Mouse (Mus musculus) heart, embryonic 16.5 days (tissue): ENCODE results near the gene Apopt1. TPM values are rescaled to one million over a fixed set of nuclear protein-coding genes. Genes with fewer than 3 reads are reported as not detected.
"Not testable (repeated sequence)": the region's sequence is repeated elsewhere in the genome, so short reads cannot be mapped to it uniquely, and the experiment has no call there.

ENCODE experiments used
- ATAC-seq: fragments of 200-750 bp; cut with Nextera tagmentation; replicated peaks from 2 replicates; pipeline ENCODE4 v1.8.0; 2017; ENCODE audit warnings: moderate number of reproducible peaks; ENCODE audit not compliant: insufficient read depth, low FRiP score; ENCODE audit errors: extremely low read depth
- H3K27ac ChIP-seq: fragments of 300-500 bp; sonication (generic); 2 replicates; pipeline ENCODE4 v1.5.1; 2014; ENCODE audit warnings: mild to moderate bottlenecking, low read length, control low read depth, moderate library complexity
- H3K27me3 ChIP-seq: fragments of 300-500 bp; sonication (generic); 2 replicates; pipeline ENCODE4 v1.6.1; 2014; ENCODE audit warnings: low read length, mixed read lengths; ENCODE audit not compliant: control insufficient read depth, insufficient read depth
- H3K36me3 ChIP-seq: fragments of 300-500 bp; sonication (generic); 2 replicates; pipeline ENCODE4 v1.6.1; 2014; ENCODE audit not compliant: control insufficient read depth, insufficient read depth
- H3K4me1 ChIP-seq: fragments of 300-500 bp; sonication (generic); 2 replicates; pipeline ENCODE4 v1.6.1; 2014; ENCODE audit warnings: low read length, mixed read lengths; ENCODE audit not compliant: control insufficient read depth, insufficient read depth
- H3K4me2 ChIP-seq: fragments of 300-500 bp; sonication (generic); 2 replicates; pipeline ENCODE4 v1.6.1; 2014; ENCODE audit warnings: low read depth, mild to moderate bottlenecking, control low read depth, low read length
- H3K4me3 ChIP-seq: fragments of 300-500 bp; sonication (generic); 2 replicates; pipeline ENCODE4 v1.5.1; 2014; ENCODE audit warnings: mild to moderate bottlenecking, control low read depth, low read length
- H3K9ac ChIP-seq: fragments of 300-500 bp; sonication (generic); 2 replicates; pipeline ENCODE4 v1.6.1; 2014; ENCODE audit warnings: low read length, control low read depth
- H3K9me3 ChIP-seq: fragments of 300-500 bp; sonication (generic); replicated peaks from 2 replicates; pipeline ENCODE4 v1.6.1; 2016; ENCODE audit warnings: low read length; ENCODE audit not compliant: control insufficient read depth
- WGBS: fragments of 180-500 bp; shearing (Covaris S2); extraction: QIAGEN DNeasy Blood & Tissue Kit; methylation state at CpG from one replicate; pipeline ENCODE4 v1.1.7; 2014; 5-methylcytosine and 5-hydroxymethylcytosine counted together
- polyA plus RNA-seq: library from polyadenylated mRNA; unstranded; fragments of >200 nt; fragmentation: Nextera tagmentation; extraction: Ambion mirVana; gene quantifications from 2 replicates; pipeline ENCODE4 v1.2.1, GENCODE M21; 2015

Gene Apopt1
- polyA plus RNA-seq, 1 experiment from 2014 or later, result 43.9 TPM

GRCm38 (mm10) chr12:111726122-111726463 lies 13.0 kb downstream of the Apopt1 start:
- H3K27me3 ChIP-seq, result no peaks in the 10 kb centered on the region
- no peak overlapping the region for H3K9ac ChIP-seq
- peaks cover 14% of the 10 kb centered on the region; the same call in 1 of the 2 replicates for H3K36me3 ChIP-seq
- H3K9me3 ChIP-seq, result no peaks in the 10 kb centered on the region
- H3K4me2 ChIP-seq, result no peak overlapping the region
- H3K4me1 ChIP-seq, result peaks cover 2% of the 10 kb centered on the region
- 0 out of 2 replicates have a peak, but pooled peaks have one; percentile 39 for ATAC-seq
- 52% methylated on average over 4 of the region's 4 CpGs for WGBS
- peak overlapping the region; percentile 60 for H3K27ac ChIP-seq
- H3K4me3 ChIP-seq, result no peak overlapping the region

- Histone ChIP-seq H3K4me2 (no peak overlapping the region), H3K9me3 (no peaks in the 10 kb centered on the region), H3K27ac (no peak overlapping the region), H3K9ac (no peak overlapping the region), H3K4me1 (peaks cover 7% of the 10 kb centered on the region), H3K27me3 (no peaks in the 10 kb centered on the region), H3K4me3 (no peak overlapping the region), H3K36me3 (peaks cover 13% of the 10 kb centered on the region; the same call in 1 of the 2 replicates)
- ATAC-seq, result no peak
- WGBS, result 78% methylated on average over 1 of the region's 1 CpGs
Observed at GRCm38 (mm10) chr12:111727956-111728355, 14.9 kb downstream of the Apopt1 start.

DNA sequence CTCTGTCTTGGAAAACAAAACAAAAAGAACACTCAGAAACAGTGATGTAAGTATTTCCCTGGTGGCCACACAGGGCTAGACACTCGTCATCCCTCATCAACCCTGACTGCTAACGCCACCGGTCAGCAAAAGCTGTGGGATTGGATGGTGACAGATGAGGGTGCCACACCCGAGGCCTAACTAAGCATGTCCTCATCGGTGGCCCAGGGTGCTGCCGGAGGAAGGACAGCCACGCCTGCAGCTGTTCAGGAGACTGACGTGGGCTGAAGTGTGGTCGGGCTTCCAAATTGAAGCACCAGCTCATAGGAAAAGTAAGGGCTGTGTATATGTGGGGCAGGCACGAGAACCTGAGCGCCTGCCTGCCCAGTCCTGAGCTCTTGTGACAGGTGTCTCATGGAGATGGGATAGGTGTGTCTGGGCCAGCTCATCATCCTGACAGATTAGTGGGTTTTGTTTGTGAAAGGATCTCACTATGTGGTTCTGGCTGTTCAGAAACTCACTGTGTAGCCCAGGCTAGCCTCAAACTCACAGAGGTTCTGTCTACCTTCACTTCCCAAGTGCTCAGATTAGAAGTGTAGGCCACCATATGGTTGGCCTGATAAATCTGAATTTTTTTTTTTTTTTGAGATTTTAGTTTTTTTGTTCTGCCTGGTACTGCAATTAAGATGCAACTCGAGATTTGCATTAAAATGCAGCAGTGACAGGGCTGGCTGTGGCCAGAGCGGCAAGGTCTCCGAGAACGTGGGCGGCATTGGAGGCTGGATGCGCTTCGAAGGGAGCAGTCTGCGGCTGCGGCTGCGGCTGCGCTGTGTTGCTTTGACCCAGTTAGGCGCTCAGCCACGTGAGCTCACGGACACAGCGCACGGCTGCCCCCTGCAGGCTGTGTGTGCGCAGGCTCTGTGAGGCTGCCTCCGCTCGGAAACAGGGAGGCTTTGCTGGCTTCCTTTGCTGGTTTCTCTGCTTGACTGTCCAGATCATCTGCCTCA lies 19.1 kb downstream of the Apopt1 start:
- Histone ChIP-seq H3K4me1 (peaks cover 5% of the 10 kb centered on the region; the same call in 1 of the 2 replicates), H3K4me3 (no peak overlapping the region)

DNA sequence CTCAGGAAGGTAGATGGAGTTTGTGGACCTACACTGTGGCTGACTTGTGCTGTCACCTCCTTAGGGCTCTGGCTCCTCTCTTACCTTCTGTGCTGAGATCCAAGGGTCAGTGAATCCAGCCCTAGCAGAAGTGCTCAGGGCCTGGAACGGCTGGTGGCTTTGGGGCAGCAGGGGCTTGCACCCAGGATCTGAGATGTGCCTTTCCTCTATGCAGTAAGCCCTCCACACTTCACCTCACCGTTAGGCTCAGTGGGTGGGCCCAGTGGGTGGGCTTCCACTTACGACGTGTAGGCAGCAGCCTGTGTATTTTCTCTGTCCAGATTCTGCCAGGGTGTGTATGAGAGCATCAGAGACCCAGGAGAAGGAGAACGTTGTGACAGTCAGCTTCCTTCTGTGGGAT lies 19.9 kb downstream of the Apopt1 start:
- Histone ChIP-seq H3K36me3 (peaks cover 5% of the 10 kb centered on the region; the same call in 1 of the 2 replicates), H3K4me2 (no peak overlapping the region), H3K27ac (no peak overlapping the region), H3K27me3 (no peaks in the 10 kb centered on the region), H3K9ac (0 out of 2 replicates have a peak overlapping the region, but pooled peaks have one; percentile 47), H3K4me3 (no peak overlapping the region), H3K4me1 (peaks cover 5% of the 10 kb centered on the region; the same call in 1 of the 2 replicates), H3K9me3 (no peaks in the 10 kb centered on the region)
- ATAC-seq, result no peak
- 52% methylated on average over 5 of the region's 5 CpGs for WGBS

More for the DNA sequence above, 19.1 kb downstream of the Apopt1 start:
- H3K9ac ChIP-seq, result 0 out of 2 replicates have a peak overlapping the region, but pooled peaks have one; percentile 47
- peak overlapping the region; percentile 46 for H3K4me2 ChIP-seq
- ATAC-seq, result peak; percentile 88
- H3K27me3 ChIP-seq, result no peaks in the 10 kb centered on the region
- H3K27ac ChIP-seq, result no peak overlapping the region
- H3K36me3 ChIP-seq, result peaks cover 5% of the 10 kb centered on the region; the same call in 1 of the 2 replicates
- 30% methylated on average over 30 of the region's 30 CpGs for WGBS
- H3K9me3 ChIP-seq, result no peaks in the 10 kb centered on the region

DNA sequence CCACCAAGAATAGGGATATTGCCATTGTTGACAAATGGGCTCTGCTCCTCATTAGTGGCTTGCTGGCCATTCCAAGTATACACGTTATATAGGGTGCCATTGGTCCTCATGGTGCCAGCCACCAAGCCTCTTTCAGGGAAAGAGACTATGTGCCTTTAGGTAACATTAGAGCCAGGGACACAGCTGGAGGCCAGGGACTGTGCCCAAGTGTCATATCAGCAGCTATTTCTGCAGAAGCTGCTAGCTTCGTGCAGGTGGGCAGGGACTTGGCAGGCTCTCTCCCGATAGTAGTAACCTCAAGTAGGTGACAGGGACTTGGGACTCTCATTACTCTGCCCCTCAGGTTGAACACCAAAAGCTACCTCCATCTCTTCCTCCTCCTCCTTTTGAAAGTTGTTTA lies 21.9 kb downstream of the Apopt1 start:
- no peak for ATAC-seq
- Histone ChIP-seq H3K9ac (no peak overlapping the region), H3K27ac (no peak overlapping the region), H3K27me3 (no peaks in the 10 kb centered on the region), H3K9me3 (no peaks in the 10 kb centered on the region), H3K4me2 (no peak overlapping the region), H3K4me3 (no peak overlapping the region), H3K36me3 (no peaks in the 10 kb centered on the region), H3K4me1 (peaks cover 5% of the 10 kb centered on the region; the same call in 1 of the 2 replicates)
- WGBS, result 71% methylated on average over 3 of the region's 3 CpGs

DNA sequence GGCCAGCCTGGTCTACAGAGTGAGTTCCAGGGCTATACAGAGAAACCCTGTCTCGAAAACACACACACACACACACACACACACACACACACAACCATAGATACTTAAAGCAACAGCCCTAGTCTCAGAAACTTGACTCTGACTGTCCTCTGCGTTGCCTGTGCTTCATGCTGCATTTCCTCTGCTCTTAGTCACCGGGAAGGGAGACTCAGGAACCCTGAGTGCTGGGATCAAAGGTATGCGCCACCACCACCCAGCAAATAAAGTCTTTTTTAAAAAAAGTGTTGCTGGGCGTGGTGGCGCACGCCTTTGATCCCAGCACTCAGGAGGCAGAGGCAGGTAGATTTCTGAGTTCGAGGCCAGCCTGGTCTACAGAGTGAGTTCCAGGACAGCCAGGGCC lies 23.6 kb downstream of the Apopt1 start:
- not testable (repeated sequence) for H3K36me3 ChIP-seq, H3K9ac ChIP-seq, H3K4me2 ChIP-seq, H3K4me3 ChIP-seq, ATAC-seq, H3K27ac ChIP-seq, H3K4me1 ChIP-seq, H3K9me3 ChIP-seq, H3K27me3 ChIP-seq
- WGBS, result 83% methylated on average over 8 of the region's 8 CpGs

- no peaks in the 10 kb centered on the region for H3K9me3 ChIP-seq
- H3K4me3 ChIP-seq, result no peak overlapping the region
- no peak overlapping the region for H3K9ac ChIP-seq
- H3K27me3 ChIP-seq, result no peaks in the 10 kb centered on the region
- H3K36me3 ChIP-seq, result no peaks in the 10 kb centered on the region
- whole genome bisulfite sequencing, result 45% methylated on average over 9 of the region's 9 CpGs
- no peak overlapping the region for H3K4me2 ChIP-seq
- peaks cover 7% of the 10 kb centered on the region for H3K4me1 ChIP-seq
- no peak overlapping the region for H3K27ac ChIP-seq
- ATAC-seq, result no peak
Observed at GRCm38 (mm10) chr12:111737370-111737769, 24.3 kb downstream of the Apopt1 start.

DNA sequence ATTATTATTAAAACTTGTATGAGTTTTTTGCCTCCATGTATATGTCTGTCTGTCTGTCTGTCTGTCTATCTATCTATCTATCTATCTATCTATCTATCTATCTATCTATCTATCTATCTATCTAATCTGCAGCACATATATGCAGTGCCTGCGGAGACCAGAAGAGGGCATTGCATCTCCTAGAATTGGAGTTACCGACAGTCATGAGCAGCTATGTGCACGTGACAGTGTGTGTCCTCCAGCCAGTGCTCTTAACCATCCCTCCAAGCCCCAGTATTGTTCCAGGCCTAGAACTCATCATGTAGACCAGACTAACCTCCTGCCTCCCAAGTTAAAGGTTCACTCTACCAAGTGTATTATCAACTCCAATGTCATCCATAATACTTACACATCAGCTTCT lies 25.7 kb downstream of the Apopt1 start:
- Histone ChIP-seq H3K27me3 (no peaks in the 10 kb centered on the region), H3K4me3 (no peak overlapping the region), H3K4me2 (no peak overlapping the region), H3K36me3 (no peaks in the 10 kb centered on the region), H3K4me1 (peaks cover 4% of the 10 kb centered on the region), H3K27ac (no peak overlapping the region), H3K9ac (no peak overlapping the region), H3K9me3 (no peaks in the 10 kb centered on the region)
- 14% methylated on average over 3 of the region's 3 CpGs for WGBS
- ATAC-seq, result no peak

GRCm38 (mm10) chr12:111741338-111741737 lies 28.3 kb downstream of the Apopt1 start:
- H3K27ac ChIP-seq, result no peak overlapping the region
- H3K36me3 ChIP-seq, result no peaks in the 10 kb centered on the region
- H3K9ac ChIP-seq, result no peak overlapping the region
- 63% methylated on average over 8 of the region's 8 CpGs for WGBS
- no peak overlapping the region for H3K4me2 ChIP-seq
- H3K4me1 ChIP-seq, result peaks cover 23% of the 10 kb centered on the region
- no peak overlapping the region for H3K4me3 ChIP-seq
- no peak for ATAC-seq
- no peaks in the 10 kb centered on the region for H3K27me3 ChIP-seq
- no peaks in the 10 kb centered on the region for H3K9me3 ChIP-seq
